Mouse (Mus musculus) cerebellum, adult 8-10 months (tissue): ENCODE data around the gene Zfp119b.

ENCODE experiments used
- DNase-seq: peaks from one replicate; pipeline ENCODE4 v3.0.0; 2022

The Zfp119b gene

DNA sequence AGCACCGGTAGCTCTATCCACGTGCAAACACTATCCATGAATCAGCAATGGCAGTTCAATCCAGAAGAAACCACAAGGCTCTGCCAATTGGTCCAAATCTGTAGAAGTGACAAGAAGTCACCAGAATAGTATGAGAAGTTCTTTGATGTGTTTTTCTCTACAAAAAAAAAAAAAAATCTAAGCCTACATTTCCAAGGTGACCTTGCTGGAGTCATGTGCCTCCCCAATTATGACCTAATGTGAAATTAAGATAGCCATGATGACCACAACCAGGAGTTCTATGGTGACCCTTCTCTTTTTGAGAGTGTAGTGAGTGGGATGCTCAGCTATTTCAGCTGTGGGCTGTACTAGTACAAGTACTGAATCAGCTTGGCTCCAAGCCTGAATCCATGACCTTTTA, at the start of gene Zfp119b:
Gene Zfp119b, minus strand, starts transcription at position 101 of the 400 bp plus-strand sequence.
- DNase-seq = no peak

DNA sequence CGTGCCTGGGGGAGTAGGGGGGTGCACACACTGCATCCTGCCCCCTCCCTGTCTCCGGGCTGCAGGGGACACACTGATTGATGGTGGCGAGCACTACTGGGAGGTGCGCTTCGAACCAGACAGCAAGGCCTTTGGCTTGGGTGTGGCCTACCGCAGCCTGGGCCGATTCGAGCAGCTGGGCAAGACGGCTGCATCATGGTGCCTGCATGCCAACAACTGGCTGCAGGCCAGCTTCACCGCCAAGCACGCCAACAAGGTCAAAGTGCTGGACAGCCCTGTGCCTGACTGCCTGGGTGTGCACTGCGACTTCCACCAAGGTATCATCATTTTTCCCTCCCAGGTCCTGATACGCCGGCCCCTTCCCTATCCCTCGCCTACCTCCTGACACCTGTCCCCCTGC, 46.7 kb upstream of the Zfp119b start:
- DNase-seq = no peak

DNA sequence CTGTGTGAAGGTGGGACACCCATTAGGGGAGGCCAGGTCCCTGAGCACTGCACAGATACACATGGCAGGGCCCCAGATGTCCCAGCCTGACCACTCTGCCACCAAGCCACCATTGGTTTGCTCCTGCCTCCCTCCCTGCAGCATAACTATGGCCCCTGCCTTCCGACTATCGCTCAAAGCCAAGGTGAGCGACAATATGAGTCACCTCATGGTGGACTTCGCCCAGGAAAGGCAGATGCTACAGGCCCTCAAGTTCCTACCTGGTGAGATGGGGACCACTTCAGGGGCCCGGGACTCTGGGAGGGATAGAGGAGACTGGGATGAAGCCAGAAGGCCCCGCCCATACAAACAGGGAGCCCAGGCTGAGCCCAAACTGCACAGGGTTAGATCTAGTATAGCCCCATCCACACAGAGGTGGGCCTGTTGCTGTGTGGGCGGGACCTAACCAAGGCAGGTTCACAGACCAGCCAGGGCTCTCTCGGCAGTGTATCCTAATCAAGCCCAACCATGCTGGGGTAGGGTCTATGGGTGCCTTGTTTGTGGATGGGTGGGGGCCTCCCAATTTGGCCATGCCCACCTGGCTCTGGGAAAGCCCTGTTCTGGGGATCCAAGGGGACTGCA, 41.1 kb upstream of the Zfp119b start:
- no peak for DNase-seq

DNA sequence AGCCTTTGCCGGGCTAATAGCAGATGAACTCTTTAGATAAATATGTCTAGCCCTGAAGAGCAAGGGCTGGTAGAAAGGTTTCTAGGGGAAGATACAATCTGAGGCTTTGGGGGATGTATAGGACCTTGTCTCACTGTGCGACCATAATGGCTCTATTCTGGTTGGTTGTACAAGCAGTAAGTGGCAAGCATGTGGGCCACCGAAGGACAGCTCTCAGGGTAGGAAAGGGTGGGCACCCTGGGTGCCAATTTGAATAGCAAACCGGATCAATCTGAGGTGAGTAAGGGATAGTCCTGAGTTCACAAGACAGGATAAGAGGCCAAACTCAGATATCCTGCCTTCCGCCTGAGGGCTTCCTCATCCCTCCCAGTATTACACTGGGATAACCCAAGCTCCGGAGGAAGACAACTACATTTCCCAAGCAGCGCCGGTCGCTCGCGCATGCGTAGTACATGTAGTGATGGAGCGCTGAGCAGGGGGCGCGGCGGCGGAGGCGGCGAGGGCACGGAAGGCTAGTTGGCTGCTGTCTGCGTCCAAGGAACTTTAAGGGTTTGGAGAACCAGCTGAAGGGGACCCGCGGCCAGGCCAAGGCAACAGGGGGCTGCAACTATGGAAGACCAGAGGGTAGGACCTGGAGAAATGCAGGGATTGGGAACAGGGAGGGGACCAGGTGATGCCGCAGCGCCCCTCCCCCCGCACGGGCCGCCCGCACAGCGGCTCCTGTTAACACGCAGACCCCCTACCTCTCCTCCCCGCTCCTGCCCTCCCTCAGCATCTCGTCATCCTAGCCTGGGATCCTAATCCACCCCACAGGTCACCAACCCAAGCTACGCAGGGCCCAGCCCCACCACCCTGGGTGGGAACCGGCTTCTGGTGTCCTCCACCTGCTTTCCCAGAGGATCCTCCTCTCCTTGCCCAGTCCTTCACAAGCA, 37.0 kb upstream of the Zfp119b start, which contains the start of gene Fsd1:
Gene Fsd1, plus strand, starts transcription at position 480 of the 932 bp plus-strand sequence.
- peak; percentile 82 for DNase-seq

DNA sequence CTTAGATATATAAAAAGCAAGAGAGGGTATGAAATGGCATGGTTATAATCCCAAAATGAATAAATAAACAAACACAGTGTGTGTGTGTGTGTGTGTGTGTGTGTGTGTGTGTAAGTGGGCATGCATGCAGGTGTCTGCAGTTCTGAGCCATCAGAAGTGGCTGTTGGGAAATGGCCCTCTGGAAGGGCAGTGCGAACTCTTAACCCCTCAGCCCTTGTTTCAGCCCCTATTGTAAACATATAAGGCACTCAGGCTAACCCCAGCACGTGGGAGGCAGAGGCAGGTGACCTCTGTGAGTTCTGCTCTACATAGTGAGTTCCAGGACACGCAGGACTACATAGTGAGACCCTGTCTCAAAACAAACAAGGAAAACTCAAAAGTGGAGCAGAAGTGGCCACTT, 28.0 kb upstream of the Zfp119b start:
- no peak for DNase-seq

DNA sequence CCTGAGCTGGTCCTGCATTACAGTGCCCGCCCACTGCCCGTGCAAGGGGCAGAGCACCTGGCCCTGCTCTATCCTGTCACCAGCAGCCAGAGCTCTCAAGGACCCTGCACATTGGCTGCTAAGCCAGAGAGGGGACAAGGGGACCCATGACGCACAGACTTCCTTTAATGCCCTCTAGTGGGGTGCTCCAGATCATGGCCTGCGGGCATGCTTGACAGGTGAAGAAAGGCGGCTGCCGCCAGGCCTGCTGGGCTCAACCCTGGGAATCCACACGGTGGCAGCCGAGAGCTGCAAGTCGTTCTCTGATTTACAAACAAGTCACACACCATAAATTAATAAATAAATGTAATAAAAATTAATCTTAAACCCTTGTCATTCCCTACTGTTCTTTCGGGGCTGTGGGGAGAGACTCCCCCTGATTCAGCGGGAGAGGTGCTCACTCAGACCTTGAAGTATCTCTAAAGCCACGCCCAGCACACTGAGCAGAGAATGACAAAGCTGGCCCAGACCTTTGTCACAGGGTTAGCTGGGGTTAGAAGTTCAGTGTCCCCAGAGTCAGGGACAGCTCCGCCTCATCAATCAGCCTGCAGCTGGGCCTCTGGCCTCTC, 27.1 kb upstream of the Zfp119b start:
- DNase-seq = peak; percentile 86

DNA sequence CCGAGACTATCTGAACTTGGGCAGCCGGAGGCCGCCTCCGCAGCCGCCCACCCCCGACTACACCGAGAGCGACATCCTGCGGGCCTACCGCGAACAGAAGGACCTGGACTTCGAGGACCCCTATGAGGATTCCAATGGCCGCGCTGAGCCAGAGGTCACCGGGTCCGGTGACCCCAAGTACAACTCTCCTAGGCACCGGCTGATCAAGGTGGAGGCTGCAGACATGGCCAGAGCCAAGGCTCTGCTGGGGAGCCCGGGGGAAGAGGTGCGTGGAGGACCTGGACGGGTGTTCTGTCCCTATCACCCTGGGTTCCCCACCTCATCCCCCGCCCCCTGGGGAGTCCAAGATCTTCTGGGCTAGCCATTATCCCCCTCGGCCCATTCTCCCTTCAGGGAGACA, 22.2 kb upstream of the Zfp119b start:
- no peak for DNase-seq

DNA sequence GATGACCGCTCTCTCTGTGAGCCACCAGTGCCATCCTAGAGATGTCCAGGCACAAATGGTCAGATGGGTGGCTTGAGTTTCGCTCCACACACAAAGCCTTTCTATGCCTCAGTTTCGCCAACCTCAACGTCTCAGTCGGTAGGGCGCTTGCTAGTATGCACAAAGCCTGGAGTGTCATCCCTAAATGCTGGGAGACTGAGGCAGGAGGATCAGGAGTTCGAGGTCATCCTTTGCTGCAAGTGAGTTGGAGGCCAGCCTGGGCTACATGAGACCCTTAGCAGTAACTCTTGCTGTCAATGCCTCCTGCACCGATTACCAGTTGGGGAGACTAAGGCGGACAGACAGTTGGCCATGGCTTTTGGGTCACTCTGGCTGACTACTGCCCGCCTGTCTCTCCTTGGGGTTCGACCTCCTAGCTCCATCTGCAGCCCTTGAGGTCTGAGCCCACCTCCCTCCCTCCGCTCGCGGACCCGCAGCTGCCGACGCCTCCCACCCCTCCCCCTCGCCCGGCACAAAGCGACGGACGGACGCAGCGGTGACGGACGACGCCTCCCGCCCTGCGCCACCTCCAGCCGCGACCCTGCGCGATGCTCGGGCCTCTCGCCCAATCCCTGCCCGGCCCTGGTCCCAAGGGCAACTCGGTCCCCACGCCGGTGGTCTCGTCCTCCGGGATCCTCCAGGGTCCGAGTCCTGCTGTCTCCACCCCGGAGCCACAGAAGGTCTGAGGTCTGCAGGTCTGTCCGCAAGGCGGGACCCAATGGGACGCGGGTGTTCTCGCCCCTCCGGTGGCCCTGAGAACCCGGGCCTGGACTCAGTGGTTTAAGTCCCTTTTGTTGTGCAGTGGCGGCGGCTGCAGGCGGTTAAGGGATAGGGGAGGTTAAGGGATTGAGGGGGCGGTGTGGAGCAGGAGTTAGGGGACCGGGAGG, 20.9 kb upstream of the Zfp119b start, which contains the start of gene Shd:
Gene Shd, plus strand, starts transcription at position 502 of the 926 bp plus-strand sequence.
- peak; percentile 67 for DNase-seq

DNA sequence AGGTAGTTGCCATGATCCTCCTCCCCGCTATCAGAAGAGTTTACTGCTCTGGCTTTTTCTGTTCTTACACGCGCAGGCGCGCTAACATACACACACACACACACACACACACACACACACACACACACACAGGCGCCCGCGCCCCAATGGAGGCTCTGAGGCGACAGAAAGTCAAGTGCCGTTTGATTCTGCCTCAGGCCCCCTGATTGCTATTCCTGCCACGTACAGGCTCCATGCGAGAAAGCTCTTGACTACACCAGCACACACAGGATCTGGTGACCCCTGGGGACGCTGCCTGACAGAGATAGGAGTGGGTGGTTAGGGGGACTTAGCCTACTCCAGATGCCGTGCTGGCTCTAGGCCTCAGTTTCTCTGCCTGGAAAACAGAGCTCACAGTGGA, 20.3 kb upstream of the Zfp119b start:
- no peak for DNase-seq

DNA sequence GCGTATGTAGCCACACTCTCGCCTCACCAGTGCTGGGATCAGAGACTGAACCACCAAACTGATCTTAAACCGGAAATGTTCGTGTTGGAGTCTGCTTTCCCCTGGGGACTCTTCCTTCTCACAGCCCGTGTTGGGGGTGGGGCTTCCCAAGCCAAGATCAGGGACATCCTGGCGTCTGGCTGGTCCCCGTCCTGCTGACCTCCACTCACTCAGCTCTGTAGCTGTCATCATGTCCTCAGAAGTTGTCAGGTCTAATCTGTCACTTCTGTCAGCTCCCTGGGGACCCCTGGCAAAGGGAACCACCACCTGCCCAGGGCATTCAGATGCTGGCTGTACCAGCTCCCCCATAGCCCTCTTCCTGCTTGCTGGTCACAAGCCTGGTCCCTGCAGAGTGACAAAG, 18.9 kb upstream of the Zfp119b start:
- DNase-seq = no peak

DNA sequence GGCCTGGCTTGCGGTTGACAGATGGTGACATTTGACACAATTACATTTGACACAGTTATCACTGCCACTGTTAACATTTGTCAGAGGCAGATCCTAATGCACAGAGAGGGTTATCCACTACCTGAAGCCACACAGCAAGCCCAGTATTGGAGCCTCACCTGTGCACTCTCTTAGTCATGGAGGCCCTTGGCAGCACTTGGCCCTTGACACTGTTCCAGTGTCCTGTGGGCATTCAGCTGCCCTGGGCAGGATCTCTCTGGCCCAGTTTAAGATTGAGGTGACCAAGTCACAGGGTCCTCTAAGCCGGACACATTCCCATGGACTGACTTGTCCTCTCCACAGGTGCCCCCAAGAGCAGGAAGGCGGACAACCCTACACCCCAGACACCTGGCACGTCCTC, 17.9 kb upstream of the Zfp119b start:
- DNase-seq = no peak

DNA sequence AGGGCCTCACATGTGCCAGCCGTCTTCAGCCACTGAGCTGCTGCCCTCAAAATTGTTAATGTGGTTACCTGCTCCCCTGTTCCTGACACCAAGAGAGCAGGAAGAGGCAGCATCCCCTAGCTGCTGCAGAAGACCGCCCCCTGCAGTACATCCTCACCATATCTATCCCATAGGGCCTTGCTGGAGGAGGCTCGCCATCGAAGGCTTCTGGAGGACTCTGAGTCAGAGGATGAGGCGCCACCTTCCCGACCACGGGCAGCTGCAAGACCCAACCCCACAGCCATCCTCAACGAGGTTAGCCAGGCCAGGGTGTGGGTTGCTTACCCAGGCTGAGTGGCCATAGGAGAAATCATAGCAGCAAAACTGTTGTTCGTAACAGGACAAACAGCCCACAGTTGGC, 15.7 kb upstream of the Zfp119b start:
- DNase-seq = no peak

DNA sequence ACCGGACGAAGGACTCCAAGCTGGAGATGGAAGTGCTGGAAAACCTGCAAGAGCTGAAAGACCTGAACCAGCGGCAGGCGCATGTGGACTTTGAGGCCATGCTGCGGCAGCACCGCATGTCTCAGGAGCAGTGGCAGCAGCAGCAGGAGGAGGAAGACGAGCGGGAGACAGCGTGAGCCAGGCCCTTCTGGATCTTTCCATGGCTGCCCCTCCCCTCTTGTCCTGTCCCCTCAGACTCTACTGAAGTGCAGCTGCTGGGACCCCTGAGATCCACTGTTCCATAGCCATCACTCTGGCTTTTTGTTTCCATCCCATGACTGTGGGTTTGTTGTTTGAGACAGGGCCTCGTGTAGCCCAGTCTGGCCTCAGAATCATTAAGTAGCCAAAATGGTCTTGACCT, 15.2 kb upstream of the Zfp119b start:
- no peak for DNase-seq

DNA sequence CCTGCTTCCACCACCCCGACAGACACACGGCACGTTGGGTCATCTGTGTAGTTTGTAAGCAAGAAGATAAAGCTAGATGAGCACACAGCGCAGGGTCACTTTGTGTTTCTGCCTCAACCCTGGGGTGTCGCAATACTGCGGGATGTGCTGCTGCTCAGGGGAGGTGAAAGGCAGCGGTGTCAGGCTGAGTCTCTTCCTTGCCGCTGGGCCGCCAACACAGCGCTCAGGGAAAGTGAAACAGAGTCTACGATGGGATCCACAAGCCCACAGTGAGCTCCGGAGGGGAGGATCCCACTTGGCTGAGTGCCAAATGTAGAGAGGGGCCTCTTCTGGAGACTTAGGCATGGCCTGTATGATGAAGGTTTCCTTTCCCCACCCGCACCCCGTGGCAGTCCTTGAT, 13.9 kb upstream of the Zfp119b start:
- no peak for DNase-seq

DNA sequence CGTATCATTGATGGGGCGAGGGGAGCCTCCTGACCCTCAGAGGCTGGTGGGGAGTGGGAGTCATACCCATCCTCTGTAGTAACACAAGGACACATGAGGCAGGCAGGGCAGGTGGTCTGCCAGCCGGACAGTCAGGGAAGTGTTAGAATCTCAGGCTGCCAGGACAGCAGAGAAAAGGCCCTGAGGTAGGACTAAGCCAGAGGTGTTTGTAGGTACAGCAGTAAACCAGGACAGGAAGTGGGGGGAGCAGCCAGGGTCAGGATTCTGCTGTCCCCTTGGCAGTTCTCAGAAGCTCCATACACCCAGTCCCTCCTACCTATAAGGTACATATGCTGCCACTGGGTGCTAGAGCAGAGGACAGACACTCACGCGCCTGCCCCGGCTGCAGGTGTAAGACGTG, 12.3 kb upstream of the Zfp119b start:
- DNase-seq = no peak

DNA sequence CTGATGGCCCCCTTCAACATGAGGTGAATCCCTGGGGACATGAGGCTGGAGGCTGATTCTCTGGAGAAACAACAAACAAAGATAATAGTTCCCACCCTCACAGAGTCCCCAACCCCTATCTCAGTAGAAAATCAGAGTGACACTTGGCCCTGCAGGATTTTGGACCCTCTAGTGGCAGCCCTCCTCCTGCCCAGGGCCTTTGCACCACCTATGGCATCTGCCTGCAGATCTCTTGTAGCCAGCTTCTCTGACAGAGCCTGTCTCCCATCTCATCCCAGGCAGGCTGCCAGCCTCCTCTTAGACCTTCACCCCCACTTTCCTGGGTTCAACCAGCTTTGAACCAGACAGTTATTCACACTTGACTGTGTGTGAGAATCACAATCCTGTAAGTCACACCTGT, 11.5 kb upstream of the Zfp119b start:
- DNase-seq = peak; percentile 36

DNA sequence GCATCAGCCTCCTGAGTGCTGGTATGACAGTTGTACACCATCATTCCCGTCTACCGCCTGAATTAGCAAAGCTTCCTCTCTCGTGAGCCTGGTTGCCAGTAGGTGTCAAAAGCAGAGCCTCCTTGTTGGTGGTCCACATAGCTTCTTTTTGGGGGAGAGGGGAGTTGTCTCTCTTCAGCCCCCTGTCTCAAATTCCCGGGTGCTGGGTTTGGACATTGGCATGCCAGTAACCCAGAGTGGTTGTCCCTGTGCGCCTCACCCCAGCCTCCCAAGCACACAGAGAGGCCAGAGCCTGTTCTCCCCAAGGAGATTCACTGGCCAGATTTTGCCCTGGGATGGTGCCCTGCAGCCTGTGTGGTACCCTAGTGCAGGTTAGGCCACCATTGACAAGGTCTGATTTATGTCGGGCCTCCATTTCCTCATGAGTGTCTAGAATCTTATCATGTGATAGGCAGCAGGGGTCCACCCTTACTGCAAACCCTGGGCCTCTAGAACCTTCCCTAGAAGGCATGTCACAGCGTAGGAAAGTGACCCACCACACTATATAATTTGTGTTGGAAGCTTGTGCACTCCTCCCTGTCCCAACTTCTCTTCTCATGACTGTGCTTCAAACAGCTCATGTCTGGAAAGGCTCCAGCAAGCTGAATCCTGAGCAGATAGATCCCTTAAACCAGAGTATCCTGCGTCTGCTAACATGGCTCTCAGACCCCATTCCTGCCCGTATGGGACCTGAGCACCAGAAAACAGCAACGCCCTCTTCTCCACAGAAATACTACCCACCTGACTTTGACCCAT, 10.8 kb upstream of the Zfp119b start:
- DNase-seq = peak; percentile 39

DNA sequence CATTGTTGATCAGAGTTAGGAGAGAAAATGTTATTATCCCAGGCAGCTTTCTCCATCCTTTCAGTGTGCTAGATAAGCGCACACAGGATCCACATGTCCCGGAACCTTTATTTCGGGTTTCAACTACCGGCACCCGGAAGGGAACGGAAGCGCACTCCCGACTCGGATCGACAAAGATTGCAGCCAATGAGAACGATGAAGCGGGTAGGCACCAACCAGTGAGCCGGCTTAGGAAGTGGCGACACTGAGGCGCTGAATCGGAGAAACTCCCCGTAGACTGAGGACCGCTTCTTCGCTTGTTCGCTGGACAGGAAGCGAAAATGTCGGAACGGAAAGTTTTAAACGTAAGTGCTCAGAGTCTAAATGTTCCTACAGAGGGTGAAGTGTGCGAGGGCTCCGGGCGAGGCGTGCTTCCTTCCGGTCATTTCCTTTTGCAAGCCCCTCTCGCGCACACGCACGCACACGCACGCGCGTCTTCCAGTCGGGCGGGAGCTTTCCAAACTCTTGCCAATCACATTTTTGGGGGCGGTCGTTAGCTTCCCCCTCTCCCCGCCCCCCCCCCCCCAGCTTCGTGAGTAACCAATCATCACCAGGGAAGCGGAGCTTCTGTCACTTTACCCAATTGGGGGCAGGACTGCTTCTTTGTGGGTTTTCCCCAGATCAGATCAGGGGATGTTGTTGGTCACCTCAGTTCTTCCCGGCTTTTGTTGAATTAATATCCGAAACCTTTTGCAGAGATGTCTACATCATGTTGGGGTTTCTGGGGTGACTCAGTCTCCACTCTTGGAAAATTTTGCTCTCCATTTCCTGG, 9.8 kb upstream of the Zfp119b start, which contains the start of gene Yju2:
Gene Yju2, plus strand, starts transcription at position 182 of the 811 bp plus-strand sequence.
- DNase-seq = peak; percentile 94

DNA sequence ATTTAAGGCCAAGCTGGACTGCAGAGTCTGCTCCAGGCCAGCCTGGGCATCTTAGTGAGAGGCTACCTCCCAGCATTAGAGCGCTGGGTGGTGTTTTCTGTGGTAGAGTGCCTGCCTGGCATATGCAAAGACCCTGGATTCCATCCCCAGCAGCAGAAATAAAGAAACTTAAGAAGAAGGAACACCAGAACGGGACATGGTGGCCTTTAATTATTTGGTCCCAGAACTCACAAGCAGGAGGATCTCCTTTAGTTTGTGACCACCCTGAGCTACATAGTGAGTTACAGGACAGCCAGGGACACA, 9.2 kb upstream of the Zfp119b start:
- DNase-seq = no peak

DNA sequence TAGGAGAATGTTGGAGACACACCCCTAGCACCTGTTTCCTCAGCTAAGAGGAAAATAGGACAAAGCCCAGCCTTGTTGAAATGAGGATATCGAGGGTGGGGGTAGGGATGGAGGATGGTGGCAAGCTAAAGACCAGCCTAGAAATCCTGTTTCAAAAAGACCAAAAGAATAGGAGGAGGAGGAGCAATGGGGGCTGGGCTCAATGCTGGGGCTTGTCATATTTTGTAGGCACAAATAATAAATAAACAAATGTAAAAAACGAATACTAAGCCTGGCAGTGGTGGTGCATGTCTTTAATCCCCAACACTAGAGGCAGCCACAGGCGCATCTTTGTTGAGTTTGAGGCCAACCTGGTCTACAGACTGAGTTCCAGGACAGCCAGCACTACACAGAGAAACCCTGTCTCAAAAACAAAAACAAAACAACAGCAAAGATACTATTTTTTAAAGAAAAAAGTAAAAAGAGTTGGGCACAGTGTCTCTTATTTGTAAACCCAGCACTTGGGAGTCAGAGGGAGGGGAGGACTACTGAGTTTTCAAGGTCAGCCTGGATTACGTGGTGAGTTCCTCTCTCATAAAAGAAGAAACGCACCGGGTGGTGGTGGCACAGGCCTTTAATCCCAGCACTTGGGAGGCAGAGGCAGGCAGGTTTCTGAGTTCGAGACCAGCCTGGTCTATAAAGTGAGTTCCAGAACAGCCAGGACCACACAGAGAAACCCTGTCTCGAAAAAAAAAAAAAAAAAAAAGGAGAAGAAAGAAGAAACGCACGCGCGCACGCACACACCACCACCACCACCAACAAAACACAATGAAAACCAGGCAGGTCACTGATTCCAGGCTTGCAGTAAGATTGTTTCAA, 8.7 kb upstream of the Zfp119b start:
- peak; percentile 38 for DNase-seq
